Mouse (Mus musculus): Measurements from ENCODE around the gene Sbf2. TPM values are rescaled to one million over a fixed set of nuclear protein-coding genes. Genes with fewer than 3 reads are reported as not detected.

The Sbf2 gene
- total and polyA plus RNA-seq, 3 experiments = 1.3 to 4.4 TPM; not detected in 1

DNA sequence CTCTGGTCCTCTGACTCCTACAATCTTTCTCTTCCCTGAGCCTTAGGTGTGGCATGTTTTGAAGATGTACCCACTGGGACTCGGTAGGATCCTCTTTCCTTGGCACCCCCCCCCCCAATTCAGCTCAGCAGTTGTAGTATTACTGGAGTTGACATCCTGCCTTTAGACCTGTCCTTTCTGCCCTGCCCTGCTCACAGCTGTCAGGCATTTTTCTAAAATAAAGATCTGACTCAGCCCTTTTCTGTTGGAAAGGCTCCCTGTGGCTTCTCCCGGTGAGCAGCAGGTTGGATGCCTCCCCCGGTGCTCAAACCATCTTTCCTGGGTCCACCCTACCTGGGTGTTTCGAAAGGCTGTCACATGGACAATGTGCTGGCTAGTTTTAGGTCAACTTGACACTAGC lies 325.1 kb downstream of the Sbf2 start:
- Histone ChIP-seq H3K9me3 (replicated peaks; ENCODE audit: insufficient read depth, low read length) (no peaks in the 10 kb centered on the region), H3K4me3 (ENCODE audit: control insufficient read depth in 1 of 2, insufficient read depth in 1 of 2, low read depth in 2 of 2, low read length in 2 of 2) (no peak overlapping the region), H3K4me1 (ENCODE audit: control insufficient read depth in 1 of 2, insufficient read depth in 2 of 2, low read length in 2 of 2) (peaks cover 0 to 5% of the 10 kb centered on the region in 2 experiments; a peak in 1 of 4 replicates), H3K36me3 (ENCODE audit: control insufficient read depth in 1 of 2, insufficient read depth in 2 of 2, low read length in 2 of 2) (no peaks in the 10 kb centered on the region), H3K9ac (ENCODE audit: control insufficient read depth, low read depth, low read length, poor library complexity, severe bottlenecking) (no peak overlapping the region), H3K27me3 (ENCODE audit: control insufficient read depth in 1 of 2, insufficient read depth in 2 of 2, low read length in 2 of 2) (peaks cover 0 to 2% of the 10 kb centered on the region in 2 experiments; a peak in 1 of 4 replicates), H3K79me2 (ENCODE audit: control insufficient read depth, insufficient read depth, low read length, poor library complexity) (no peaks in the 10 kb centered on the region), H3K27ac (ENCODE audit: control insufficient read depth, low read depth, low read length) (no peak overlapping the region)
- no peak for TF ChIP-seq CHD1 (IDR thresholded peaks at IDR 0.05; ENCODE audit: low read depth, low read length)
- TF ChIP-seq HCFC1 (IDR thresholded peaks at IDR 0.05; ENCODE audit: low read depth, low read length) = no peak
- TF ChIP-seq GABPA (IDR thresholded peaks at IDR 0.05; ENCODE audit: low read depth, low read length) = no peak
- DNase-seq (ENCODE audit: low read depth, low spot score) = no peak

DNA sequence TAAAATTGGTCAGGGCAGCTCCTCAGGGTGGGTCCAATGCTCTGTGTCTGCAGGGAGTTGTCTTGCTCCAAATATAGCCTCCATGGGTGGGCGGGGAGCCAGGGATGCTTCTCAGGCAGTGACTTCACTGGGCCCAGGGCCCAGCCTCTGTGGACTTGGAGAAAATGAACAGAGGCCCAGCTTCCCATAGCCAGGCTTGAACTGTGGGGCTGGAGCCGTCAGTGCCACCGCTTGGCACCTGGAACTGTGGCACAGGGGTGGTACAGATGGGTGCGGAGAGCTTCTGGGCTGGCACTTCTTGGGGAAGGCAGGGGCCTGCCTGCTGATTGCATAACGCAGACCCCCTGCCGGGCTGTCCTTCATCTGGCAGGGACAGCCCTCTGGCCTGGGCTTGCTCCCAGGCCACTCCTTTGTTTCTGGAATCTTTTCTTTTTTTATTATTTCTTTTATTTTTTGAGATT lies 326.0 kb downstream of the Sbf2 start:
- H3K9me3 ChIP-seq (replicated peaks; ENCODE audit: insufficient read depth, low read length) = no peaks in the 10 kb centered on the region
- no peak overlapping the region for H3K9ac ChIP-seq (ENCODE audit: control insufficient read depth, low read depth, low read length, poor library complexity, severe bottlenecking)
- no peak overlapping the region for H3K27ac ChIP-seq (ENCODE audit: control insufficient read depth, low read depth, low read length)
- peaks cover 0 to 2% of the 10 kb centered on the region in 2 experiments; a peak in 1 of 4 replicates for H3K27me3 ChIP-seq (ENCODE audit: control insufficient read depth in 1 of 2, insufficient read depth in 2 of 2, low read length in 2 of 2)
- DNase-seq (ENCODE audit: low read depth, low spot score) = no peak
- no peak for TF ChIP-seq ZKSCAN1 (IDR thresholded peaks at IDR 0.05; ENCODE audit: low read depth, low read length)
- TF ChIP-seq NRF1 (IDR thresholded peaks at IDR 0.05; ENCODE audit: insufficient read depth, low read depth, low read length, poor library complexity, severe bottlenecking) = no peak
- no peak for TF ChIP-seq ETS1 (IDR thresholded peaks at IDR 0.05; ENCODE audit: low read depth, low read length)
- H3K4me1 ChIP-seq (ENCODE audit: control insufficient read depth in 1 of 2, insufficient read depth in 2 of 2, low read length in 2 of 2) = peaks cover 0 to 5% of the 10 kb centered on the region in 2 experiments; a peak in 1 of 4 replicates
- no peaks in the 10 kb centered on the region for H3K36me3 ChIP-seq (ENCODE audit: control insufficient read depth in 1 of 2, insufficient read depth in 2 of 2, low read length in 2 of 2)
- no peaks in the 10 kb centered on the region for H3K79me2 ChIP-seq (ENCODE audit: control insufficient read depth, insufficient read depth, low read length, poor library complexity)
- H3K4me3 ChIP-seq (ENCODE audit: control insufficient read depth in 1 of 2, insufficient read depth in 1 of 2, low read depth in 2 of 2, low read length in 2 of 2) = no peak overlapping the region

DNA sequence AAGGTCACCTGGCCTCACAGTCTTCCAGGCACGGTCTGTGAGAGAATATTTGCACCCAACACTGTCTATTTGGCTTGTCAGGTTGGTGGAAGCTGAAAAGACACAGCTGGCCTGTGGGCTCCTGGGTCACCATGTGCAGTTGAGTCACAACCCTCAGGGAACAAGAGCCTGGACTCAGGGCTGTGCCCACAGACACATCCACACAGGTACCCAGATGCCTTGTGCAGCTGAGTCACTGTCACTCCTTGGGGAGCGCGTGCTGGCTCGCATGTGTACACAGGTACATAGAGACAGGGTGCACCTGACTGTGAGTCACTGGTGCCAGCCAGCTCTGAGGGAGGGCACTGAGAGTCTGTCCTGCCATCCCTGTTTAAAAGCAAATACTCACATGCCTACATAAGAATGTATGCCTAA lies 326.5 kb downstream of the Sbf2 start:
- no peak overlapping the region for H3K4me3 ChIP-seq (ENCODE audit: control insufficient read depth in 1 of 2, insufficient read depth in 1 of 2, low read depth in 2 of 2, low read length in 2 of 2)
- H3K79me2 ChIP-seq (ENCODE audit: control insufficient read depth, insufficient read depth, low read length, poor library complexity) = no peaks in the 10 kb centered on the region
- no peak overlapping the region for H3K27ac ChIP-seq (ENCODE audit: control insufficient read depth, low read depth, low read length)
- no peak for DNase-seq (ENCODE audit: low read depth, low spot score)
- H3K9me3 ChIP-seq (replicated peaks; ENCODE audit: insufficient read depth, low read length) = no peaks in the 10 kb centered on the region
- no peak overlapping the region for H3K9ac ChIP-seq (ENCODE audit: control insufficient read depth, low read depth, low read length, poor library complexity, severe bottlenecking)
- H3K27me3 ChIP-seq (ENCODE audit: control insufficient read depth in 1 of 2, insufficient read depth in 2 of 2, low read length in 2 of 2) = peaks cover 0 to 2% of the 10 kb centered on the region in 2 experiments; a peak in 1 of 4 replicates
- peaks cover 0 to 5% of the 10 kb centered on the region in 2 experiments; a peak in 1 of 4 replicates for H3K4me1 ChIP-seq (ENCODE audit: control insufficient read depth in 1 of 2, insufficient read depth in 2 of 2, low read length in 2 of 2)
- TF ChIP-seq MEF2A (IDR thresholded peaks at IDR 0.05; ENCODE audit: extremely low read depth, insufficient replicate concordance, low read depth, low read length, poor library complexity, severe bottlenecking) = no peak
- TF ChIP-seq NELFE (IDR thresholded peaks at IDR 0.05; ENCODE audit: low read depth, low read length) = no peak
- TF ChIP-seq MAZ (IDR thresholded peaks at IDR 0.05; ENCODE audit: low read depth, low read length) = no peak
- no peak for TF ChIP-seq GATA1 (IDR thresholded peaks at IDR 0.05; ENCODE audit: low read depth, low read length)
- no peak for TF ChIP-seq TBP (IDR thresholded peaks at IDR 0.05; ENCODE audit: low read depth, low read length)
- no peak for TF ChIP-seq MYB (IDR thresholded peaks at IDR 0.05; ENCODE audit: low read depth, low read length)
- TF ChIP-seq RAD21 (IDR thresholded peaks at IDR 0.05; ENCODE audit: low read depth, low read length) = no peak
- no peak for TF ChIP-seq MAX (IDR thresholded peaks at IDR 0.05; ENCODE audit: low read length)
- TF ChIP-seq MXI1 (IDR thresholded peaks at IDR 0.05; ENCODE audit: low read depth, low read length) = no peak
- no peak for TF ChIP-seq ZMIZ1 (IDR thresholded peaks at IDR 0.05; ENCODE audit: low read depth, low read length)
- TF ChIP-seq SMC3 (IDR thresholded peaks at IDR 0.05; ENCODE audit: low read depth, low read length) = no peak
- TF ChIP-seq SIN3A (IDR thresholded peaks at IDR 0.05; ENCODE audit: low read length) = no peak
- no peak for TF ChIP-seq CHD2 (IDR thresholded peaks at IDR 0.05; ENCODE audit: low read length)
- TF ChIP-seq USF1 (IDR thresholded peaks at IDR 0.05; ENCODE audit: low read depth, low read length) = no peak
- no peaks in the 10 kb centered on the region for H3K36me3 ChIP-seq (ENCODE audit: control insufficient read depth in 1 of 2, insufficient read depth in 2 of 2, low read length in 2 of 2)
